Mouse (Mus musculus): ENCODE measurements around the gene Lrit3.

DNA sequence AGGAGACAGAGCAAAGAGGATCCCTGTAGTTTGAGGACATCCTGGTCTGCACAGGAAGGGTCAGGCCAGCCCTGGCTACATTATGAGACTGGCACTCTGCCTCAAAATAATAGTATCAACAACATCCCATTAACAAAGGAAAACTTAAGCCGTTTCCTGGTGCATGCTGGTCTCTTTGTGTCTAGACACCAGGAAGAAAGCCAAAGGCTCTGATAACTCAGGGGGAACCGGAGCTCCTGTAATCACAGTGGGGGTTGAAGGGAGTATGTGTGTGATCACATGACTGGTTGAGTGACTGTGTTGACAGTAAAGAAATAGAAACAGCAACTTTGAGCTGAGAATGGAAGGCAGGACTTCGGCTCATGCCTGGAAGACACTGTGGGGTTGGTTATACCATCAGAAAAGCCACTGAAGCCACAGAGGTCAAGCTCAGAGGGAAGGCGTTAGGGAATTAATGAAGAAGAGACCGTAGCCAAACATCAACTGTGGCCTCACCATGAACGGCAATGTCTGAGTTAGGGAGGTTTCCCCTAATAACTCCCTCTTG is 31.6 kb upstream of the Lrit3 start, which contains the start of gene Cfi:
- TF ChIP-seq CTCF (IDR thresholded peaks at IDR 0.05; ENCODE audit: low read depth, low read length) (no peak), EP300 (IDR thresholded peaks at IDR 0.05; ENCODE audit: insufficient read depth, low read depth, low read length) (no peak), POLR2A (IDR thresholded peaks at IDR 0.05; ENCODE audit: insufficient read depth, low read length) (no peak)
